Comparison of ENCODE assay signal across 8 mouse cellular contexts in the genomic region with DNA sequence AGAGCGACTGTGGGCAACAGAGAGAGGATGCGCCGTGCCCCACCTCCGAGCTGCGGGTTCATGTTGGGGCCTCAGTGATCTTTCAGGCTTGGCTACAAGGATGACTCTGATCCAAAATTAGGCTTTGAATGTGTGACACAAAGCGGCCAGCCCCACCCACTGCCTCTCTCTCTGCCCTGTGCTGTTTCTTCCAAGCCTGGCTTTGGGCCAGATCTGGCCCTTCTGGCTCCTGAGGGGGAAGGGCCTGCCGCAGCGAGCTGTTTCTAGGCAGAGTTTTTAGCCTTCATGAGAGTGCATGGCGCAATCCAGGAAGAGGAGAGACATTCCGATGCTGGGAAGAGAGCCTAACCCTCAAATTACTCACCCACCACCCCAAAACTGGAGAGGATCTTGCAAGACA.
DNase-seq lines count a peak whose midpoint lies in the region; ATAC-seq and TF ChIP-seq lines count a peak whose summit lies in the region.

No protein-coding gene starts in this region.

- H3K4me2 ChIP-seq in forebrain, embryonic 12.5 days: peak overlapping the region; percentile 27; the same call in 1 of the 2 replicates
- peak overlapping the region; percentile 17; the same call in 1 of the 2 replicates for H3K4me2 ChIP-seq in heart, postnatal 0 days (ENCODE audit: low read depth, low read length)

- TF ChIP-seq CTCF in heart, postnatal 0 days (IDR thresholded peaks at IDR 0.05; ENCODE audit: low read depth): no peak; the same call in 1 of the 2 replicates

- 41% methylated on average over 10 of the region's 10 CpGs for WGBS in forebrain, embryonic 12.5 days
- 7% methylated on average over 10 of the region's 10 CpGs for WGBS in heart, postnatal 0 days

- H3K27ac ChIP-seq in forebrain, embryonic 12.5 days: peak overlapping the region; percentile 94
- peak overlapping the region; percentile 95 for H3K27ac ChIP-seq in heart, postnatal 0 days (ENCODE audit: low read depth)

- no peaks in the 10 kb centered on the region for H3K9me3 ChIP-seq in forebrain, embryonic 12.5 days
- H3K9me3 ChIP-seq in heart, postnatal 0 days (replicated peaks; ENCODE audit: control insufficient read depth, low read length): no peaks in the 10 kb centered on the region

- no peaks in the 10 kb centered on the region for H3K27me3 ChIP-seq in forebrain, embryonic 12.5 days
- no peaks in the 10 kb centered on the region for H3K27me3 ChIP-seq in heart, postnatal 0 days (ENCODE audit: control insufficient read depth, insufficient read depth, low read length)

- DNase-seq in MN1 (ENCODE audit: low spot score): peak; percentile 97
- peak; percentile 96 for DNase-seq in heart, postnatal 0 days (ENCODE audit: low spot score)
- DNase-seq in kidney, postnatal 25 days: peak; percentile 82 to 87
- DNase-seq in right cerebral cortex, postnatal 14 days: peak; percentile 52

- no peaks in the 10 kb centered on the region for H3K36me3 ChIP-seq in forebrain, embryonic 12.5 days (replicated peaks)
- no peaks in the 10 kb centered on the region for H3K36me3 ChIP-seq in heart, postnatal 0 days (replicated peaks; ENCODE audit: control insufficient read depth, insufficient read depth, low read length)

- no peak overlapping the region for H3K4me3 ChIP-seq in forebrain, embryonic 12.5 days (replicated peaks)
- no peak overlapping the region for H3K4me3 ChIP-seq in heart, postnatal 0 days (ENCODE audit: low read depth, low read length)

- peak; percentile 40; the same call in 1 of the 2 replicates for TF ChIP-seq EP300 in heart, postnatal 0 days (IDR thresholded peaks at IDR 0.05; ENCODE audit: low read depth)

- H3K4me1 ChIP-seq in forebrain, embryonic 12.5 days: peaks cover 41% of the 10 kb centered on the region
- H3K4me1 ChIP-seq in heart, postnatal 0 days (ENCODE audit: control insufficient read depth, insufficient read depth): peaks cover 31% of the 10 kb centered on the region

- peak; percentile 88 for ATAC-seq in cerebellum, adult (ENCODE audit: insufficient number of reproducible peaks, low FRiP score, low TSS enrichment)
- peak; percentile 77 for ATAC-seq in forebrain, embryonic 12.5 days (ENCODE audit: low FRiP score)
- peak; percentile 92 for ATAC-seq in heart, postnatal 0 days (ENCODE audit: insufficient read depth, low read depth)
- peak; percentile 58 for ATAC-seq in megakaryocyte, adult 5-6 weeks (ENCODE audit: poor library complexity, severe bottlenecking)
- no peak for ATAC-seq in inflammation-experienced regulatory T-cells, adult 6 months

- peak overlapping the region; percentile 17; the same call in 1 of the 2 replicates for H3K9ac ChIP-seq in forebrain, embryonic 12.5 days
- no peak overlapping the region for H3K9ac ChIP-seq in heart, postnatal 0 days (replicated peaks; ENCODE audit: low read depth, low read length)
